In the genomic region with DNA sequence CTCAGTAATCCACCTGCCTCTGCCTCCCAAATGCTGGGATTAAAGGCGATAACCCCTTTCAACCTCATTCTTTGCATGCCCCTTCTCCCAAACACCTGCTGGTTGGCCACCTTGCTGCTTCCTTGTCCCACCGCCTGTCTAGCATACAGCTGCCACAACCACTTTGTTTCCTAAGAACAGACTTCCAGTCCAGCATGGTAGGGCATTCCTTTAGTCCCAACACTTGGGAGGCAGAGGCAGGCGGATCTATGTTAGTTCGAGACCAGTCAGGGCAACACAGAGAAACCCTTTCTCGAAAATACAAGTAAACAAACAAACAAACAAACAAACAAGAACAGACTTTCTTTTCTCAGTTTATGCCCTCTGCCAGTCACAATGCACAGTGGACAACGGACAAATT, we compare ENCODE assay signal across 8 mouse cellular contexts. TPM values are rescaled to one million over a fixed set of nuclear protein-coding genes. Genes with fewer than 3 reads are reported as not detected.
DNase-seq lines count a peak whose midpoint lies in the region; ATAC-seq and TF ChIP-seq lines count a peak whose summit lies in the region.

No protein-coding gene starts in this region.

- peak overlapping the region; percentile 100 for H3K4me2 ChIP-seq in embryonic facial prominence, embryonic 14.5 days (ENCODE audit: low read depth, low read length)
- H3K4me2 ChIP-seq in intestine, embryonic 14.5 days (ENCODE audit: low read length), result peak overlapping the region; percentile 82
- peak overlapping the region; percentile 99 for H3K4me2 ChIP-seq in neural tube, embryonic 13.5 days

- no peak for TF ChIP-seq POLR2A in lung, adult 2 months (IDR thresholded peaks at IDR 0.05; ENCODE audit: borderline replicate concordance, extremely low read depth, low read depth, low read length)

- 38% methylated on average over 6 of the region's 6 CpGs for WGBS in lung, adult 2 months
- 38% methylated on average over 6 of the region's 6 CpGs for WGBS in embryonic facial prominence, embryonic 14.5 days
- 39% methylated on average over 6 of the region's 6 CpGs for WGBS in intestine, embryonic 14.5 days
- 50% methylated on average over 6 of the region's 6 CpGs for WGBS in neural tube, embryonic 13.5 days

- H3K9me3 ChIP-seq in embryonic facial prominence, embryonic 14.5 days (ENCODE audit: control insufficient read depth, low read length), result no peaks in the 10 kb centered on the region
- no peaks in the 10 kb centered on the region for H3K9me3 ChIP-seq in intestine, embryonic 14.5 days (ENCODE audit: control insufficient read depth, low read length)
- no peaks in the 10 kb centered on the region for H3K9me3 ChIP-seq in neural tube, embryonic 13.5 days

- 0 out of 2 replicates have a peak, but pooled peaks cover 3% of the 10 kb centered on the region for H3K27me3 ChIP-seq in embryonic facial prominence, embryonic 14.5 days (replicated peaks; ENCODE audit: control insufficient read depth, insufficient read depth, low read length)
- no peaks in the 10 kb centered on the region for H3K27me3 ChIP-seq in intestine, embryonic 14.5 days (replicated peaks; ENCODE audit: control insufficient read depth, insufficient read depth, low read length)
- peaks cover 24% of the 10 kb centered on the region for H3K27me3 ChIP-seq in neural tube, embryonic 13.5 days

- H3K36me3 ChIP-seq in embryonic facial prominence, embryonic 14.5 days (ENCODE audit: control insufficient read depth, insufficient read depth, low read length), result 0 out of 2 replicates have a peak, but pooled peaks cover 6% of the 10 kb centered on the region
- 0 out of 2 replicates have a peak, but pooled peaks cover 4% of the 10 kb centered on the region for H3K36me3 ChIP-seq in intestine, embryonic 14.5 days (ENCODE audit: control insufficient read depth, insufficient read depth, low read length)
- H3K36me3 ChIP-seq in neural tube, embryonic 13.5 days, result no peaks in the 10 kb centered on the region

- ATAC-seq in embryonic facial prominence, embryonic 14.5 days (ENCODE audit: low read depth), result no peak
- peak; percentile 3; the same call in 1 of the 2 replicates for ATAC-seq in intestine, embryonic 14.5 days (replicated peaks; ENCODE audit: low FRiP score, low TSS enrichment, low read depth)
- peak; percentile 6; the same call in 1 of the 2 replicates for ATAC-seq in neural tube, embryonic 13.5 days (ENCODE audit: low read depth)
- no peak for ATAC-seq in megakaryocyte progenitor cell, adult 5-6 weeks (replicated peaks; ENCODE audit: poor library complexity)

- DNase-seq in lung, adult 2 months, result no peak
- no peak for DNase-seq in lung, postnatal 25 days (ENCODE audit: low spot score)
- no peak for DNase-seq in embryonic facial prominence, embryonic 14.5 days (ENCODE audit: low spot score)
- peak; percentile 50 for DNase-seq in intestine, embryonic 14.5 days (ENCODE audit: low spot score)
- no peak for DNase-seq in Muller cell, postnatal 12 days (ENCODE audit: inconsistent ontology term)
- no peak for DNase-seq in layer of hippocampus, postnatal 25 days (ENCODE audit: extremely low spot score in 1 of 2, low spot score in 1 of 2)

- peak overlapping the region; percentile 99 for H3K9ac ChIP-seq in embryonic facial prominence, embryonic 14.5 days (ENCODE audit: low read depth, low read length)
- H3K9ac ChIP-seq in intestine, embryonic 14.5 days (ENCODE audit: low read length), result peak overlapping the region; percentile 97
- H3K9ac ChIP-seq in neural tube, embryonic 13.5 days, result peak overlapping the region; percentile 99

- H3K27ac ChIP-seq in embryonic facial prominence, embryonic 14.5 days (replicated peaks; ENCODE audit: low read depth, low read length), result no peak overlapping the region
- H3K27ac ChIP-seq in intestine, embryonic 14.5 days (ENCODE audit: low read depth), result no peak overlapping the region
- 0 out of 2 replicates have a peak overlapping the region, but pooled peaks have one; percentile 13 for H3K27ac ChIP-seq in neural tube, embryonic 13.5 days (replicated peaks)

- peaks cover 13% of the 10 kb centered on the region for H3K4me1 ChIP-seq in lung, adult 2 months (ENCODE audit: control insufficient read depth, insufficient read depth, low read length)
- peaks cover 21% of the 10 kb centered on the region for H3K4me1 ChIP-seq in embryonic facial prominence, embryonic 14.5 days (ENCODE audit: control insufficient read depth, insufficient read depth, low read length)
- H3K4me1 ChIP-seq in intestine, embryonic 14.5 days (replicated peaks; ENCODE audit: control insufficient read depth, insufficient read depth, low read length), result peaks cover 18% of the 10 kb centered on the region
- H3K4me1 ChIP-seq in neural tube, embryonic 13.5 days (replicated peaks), result peaks cover 41% of the 10 kb centered on the region

- no peak for TF ChIP-seq CTCF in lung, adult 2 months (IDR thresholded peaks at IDR 0.05; ENCODE audit: insufficient read depth, low read length)

- peak overlapping the region; percentile 70 for H3K4me3 ChIP-seq in lung, adult 2 months (replicated peaks; ENCODE audit: extremely low read depth, low read depth, low read length)
- peak overlapping the region; percentile 70 for H3K4me3 ChIP-seq in embryonic facial prominence, embryonic 14.5 days (ENCODE audit: low read depth, low read length)
- H3K4me3 ChIP-seq in intestine, embryonic 14.5 days (ENCODE audit: low read depth, low read length), result peak overlapping the region; percentile 93
- H3K4me3 ChIP-seq in neural tube, embryonic 13.5 days, result peak overlapping the region; percentile 98

RNA-seq across cellular contexts. Expression of a gene that starts 0.6 kb away (rescaled TPM):
- 7.4 and 11.1 TPM in 2 replicates for polyA plus RNA-seq in lung, adult 2 months (2012; rRNA removed)
- polyA plus RNA-seq in embryonic facial prominence, embryonic 14.5 days (2014; fragmentation: Nextera tagmentation; extraction: Ambion mirVana), result 22.9 and 23.8 TPM in 2 replicates
- polyA plus RNA-seq in intestine, embryonic 14.5 days (2014; fragmentation: Nextera tagmentation; extraction: Ambion mirVana), result 20.9 and 24.9 TPM in 2 replicates
- polyA plus RNA-seq in neural tube, embryonic 13.5 days (2015; fragmentation: Nextera tagmentation; extraction: Ambion mirVana), result 27.1 and 32.4 TPM in 2 replicates
- 10 to 100 TPM; 48.3 to 53.4 TPM for total RNA-seq in layer of hippocampus, postnatal 25 days (2021)
- 15.8 and 21.1 TPM in 2 replicates for total RNA-seq in megakaryocyte progenitor cell, adult 5-6 weeks (2015)
- 7.6 and 10.6 TPM in 2 replicates for total RNA-seq in megakaryocyte progenitor cell, adult 5-6 weeks (2017)

RNA-seq across cellular contexts. Expression of a gene that starts 11.8 kb away (rescaled TPM):
- polyA plus RNA-seq in lung, adult 2 months (2012; rRNA removed), result 6.8 and 9.7 TPM in 2 replicates
- 0.42 and 0.58 TPM in 2 replicates for polyA plus RNA-seq in embryonic facial prominence, embryonic 14.5 days (2014; fragmentation: Nextera tagmentation; extraction: Ambion mirVana)
- 0.07 and 0.50 TPM in 2 replicates for polyA plus RNA-seq in intestine, embryonic 14.5 days (2014; fragmentation: Nextera tagmentation; extraction: Ambion mirVana)
- 0.20 TPM in 1 of 2 replicates, not detected in the other for polyA plus RNA-seq in neural tube, embryonic 13.5 days (2015; fragmentation: Nextera tagmentation; extraction: Ambion mirVana)
- 1 to 10 TPM in 1 of 2 experiments, under 1 TPM in 1; 0.56 to 1.0 TPM for total RNA-seq in layer of hippocampus, postnatal 25 days (2021)
- total RNA-seq in megakaryocyte progenitor cell, adult 5-6 weeks (2015), result 0.59 and 1.6 TPM in 2 replicates
- total RNA-seq in megakaryocyte progenitor cell, adult 5-6 weeks (2017), result 1.1 and 1.2 TPM in 2 replicates

RNA-seq across cellular contexts. Expression of a gene that starts 26.2 kb away (rescaled TPM):
- 19.3 and 33.6 TPM in 2 replicates for polyA plus RNA-seq in lung, adult 2 months (2012; rRNA removed)
- polyA plus RNA-seq in embryonic facial prominence, embryonic 14.5 days (2014; fragmentation: Nextera tagmentation; extraction: Ambion mirVana), result 388 and 486 TPM in 2 replicates
- polyA plus RNA-seq in intestine, embryonic 14.5 days (2014; fragmentation: Nextera tagmentation; extraction: Ambion mirVana), result 452 and 522 TPM in 2 replicates
- polyA plus RNA-seq in neural tube, embryonic 13.5 days (2015; fragmentation: Nextera tagmentation; extraction: Ambion mirVana), result 419 and 442 TPM in 2 replicates
- total RNA-seq in layer of hippocampus, postnatal 25 days (2021), result 100 to 1,000 TPM; 299 to 306 TPM
- 245 and 275 TPM in 2 replicates for total RNA-seq in megakaryocyte progenitor cell, adult 5-6 weeks (2015)
- total RNA-seq in megakaryocyte progenitor cell, adult 5-6 weeks (2017), result 222 and 254 TPM in 2 replicates

Comparison
In these comparisons a context has a peak if more than half of its experiments do, and no peak if none do; other contexts are left out.
1. ATAC-seq: peak in intestine, embryonic 14.5 days (single experiment) and neural tube, embryonic 13.5 days (single experiment); none in embryonic facial prominence, embryonic 14.5 days (single experiment) and megakaryocyte progenitor cell, adult 5-6 weeks (single experiment).
2. RNA of a gene that starts 26.2 kb away (polyA plus RNA-seq): 452 to 522 TPM in intestine, embryonic 14.5 days, 388 to 486 TPM in embryonic facial prominence, embryonic 14.5 days and 419 to 442 TPM in neural tube, embryonic 13.5 days; 19.3 to 33.6 TPM in lung, adult 2 months; every median in the first group is over 10 times any median in the second.
3. Peak in every context shown above with its lines, with median percentiles within 50 percentile points of each other: H3K4me3 ChIP-seq, H3K4me2 ChIP-seq and H3K9ac ChIP-seq.